Mouse (Mus musculus): Measurements from ENCODE around the gene Mogat2. TPM values are rescaled to one million over a fixed set of nuclear protein-coding genes. Genes with fewer than 3 reads are reported as not detected.
A peak's percentile ranks its signal among the peaks of the same experiment; 100 is the strongest.

The Mogat2 gene
- polyA plus RNA-seq, 1 experiment from 2014 or later: 1.3 TPM

- Histone ChIP-seq H3K4me2 (no peak overlapping the region), H3K4me1 (replicated peaks) (peaks cover 10% of the 10 kb centered on the region; the same call in 1 of the 2 replicates), H3K36me3 (no peaks in the 10 kb centered on the region), H3K27me3 (no peaks in the 10 kb centered on the region), H3K9ac (no peak overlapping the region), H3K4me3 (no peak overlapping the region), H3K27ac (replicated peaks) (no peak overlapping the region), H3K9me3 (no peaks in the 10 kb centered on the region)
- no peak for ATAC-seq (ENCODE audit: low FRiP score, low read depth)
These were observed 26.2 kb upstream of the Mogat2 start for GRCm38 (mm10) chr7:99264597-99264996.

GRCm38 (mm10) chr7:99263509-99263908, 25.1 kb upstream of the Mogat2 start:
- Histone ChIP-seq H3K27ac (replicated peaks) (no peak overlapping the region), H3K4me2 (no peak overlapping the region), H3K9ac (no peak overlapping the region), H3K9me3 (no peaks in the 10 kb centered on the region), H3K4me1 (replicated peaks) (peaks cover 6% of the 10 kb centered on the region; the same call in 1 of the 2 replicates), H3K4me3 (no peak overlapping the region), H3K27me3 (no peaks in the 10 kb centered on the region), H3K36me3 (no peaks in the 10 kb centered on the region)
- 71% methylated on average over 4 of the region's 4 CpGs for WGBS
- no peak for ATAC-seq (ENCODE audit: low FRiP score, low read depth)

DNA sequence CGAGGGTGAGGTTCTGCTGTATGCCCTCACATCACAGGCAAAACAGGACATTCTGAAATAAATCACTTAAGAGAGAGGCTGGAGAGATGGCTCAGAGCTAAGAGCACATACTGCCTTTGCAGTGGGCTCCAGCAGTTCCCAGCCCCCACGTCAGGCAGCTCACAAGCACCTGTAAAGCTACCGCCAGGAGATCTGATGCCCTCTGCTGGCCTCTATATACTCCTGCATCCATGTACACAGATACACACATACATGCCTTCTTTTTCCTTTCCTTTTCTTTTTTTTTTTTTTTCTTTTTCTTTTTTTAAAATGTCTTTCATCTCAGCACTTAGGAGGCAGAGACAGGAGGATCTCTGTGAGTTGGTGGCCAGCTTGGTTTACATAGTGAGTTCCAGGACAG, 23.5 kb upstream of the Mogat2 start:
- no peak for ATAC-seq (ENCODE audit: low FRiP score, low read depth)
- H3K27me3 ChIP-seq: no peaks in the 10 kb centered on the region
- no peaks in the 10 kb centered on the region for H3K36me3 ChIP-seq
- 56% methylated on average over 3 of the region's 3 CpGs for WGBS
- H3K4me1 ChIP-seq (replicated peaks): peaks cover 4% of the 10 kb centered on the region; the same call in 1 of the 2 replicates
- no peaks in the 10 kb centered on the region for H3K9me3 ChIP-seq
- H3K4me2 ChIP-seq: no peak overlapping the region
- no peak overlapping the region for H3K4me3 ChIP-seq
- no peak overlapping the region for H3K27ac ChIP-seq (replicated peaks)
- H3K9ac ChIP-seq: no peak overlapping the region

- H3K4me3 ChIP-seq: no peak overlapping the region
- H3K9ac ChIP-seq: no peak overlapping the region
- no peaks in the 10 kb centered on the region for H3K9me3 ChIP-seq
- no peaks in the 10 kb centered on the region for H3K36me3 ChIP-seq
- no peak overlapping the region for H3K4me2 ChIP-seq
- 90% methylated on average over 7 of the region's 7 CpGs for WGBS
- no peaks in the 10 kb centered on the region for H3K27me3 ChIP-seq
- no peaks in the 10 kb centered on the region for H3K4me1 ChIP-seq (replicated peaks)
- H3K27ac ChIP-seq (replicated peaks): no peak overlapping the region
- no peak for ATAC-seq (ENCODE audit: low FRiP score, low read depth)
These were observed 16.6 kb upstream of the Mogat2 start for GRCm38 (mm10) chr7:99255006-99255405.

DNA sequence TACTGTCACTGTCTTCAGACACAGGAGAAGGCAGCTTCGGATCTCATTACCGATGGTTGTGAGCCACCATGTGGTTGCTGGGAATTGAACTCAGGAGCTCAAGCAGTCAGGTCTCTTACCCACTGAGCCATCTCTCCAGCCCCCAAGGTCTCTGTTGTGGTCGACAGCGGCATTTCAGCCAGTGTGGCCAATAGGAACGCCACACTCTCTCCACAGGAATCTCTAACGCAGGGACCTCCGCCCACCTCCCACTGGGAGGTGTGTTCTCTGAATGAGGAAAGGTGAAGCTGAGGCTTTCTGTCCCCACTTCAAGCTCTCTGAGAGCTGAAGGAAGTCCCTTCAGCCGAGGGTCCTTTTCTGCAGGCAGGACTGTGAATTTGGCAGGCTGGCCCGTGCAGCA, 12.0 kb upstream of the Mogat2 start:
- Histone ChIP-seq H3K9ac (no peak overlapping the region), H3K9me3 (no peaks in the 10 kb centered on the region), H3K4me2 (no peak overlapping the region), H3K27ac (replicated peaks) (no peak overlapping the region), H3K27me3 (peaks cover 9% of the 10 kb centered on the region), H3K4me3 (no peak overlapping the region), H3K4me1 (replicated peaks) (peaks cover 8% of the 10 kb centered on the region), H3K36me3 (no peaks in the 10 kb centered on the region)
- ATAC-seq (ENCODE audit: low FRiP score, low read depth): no peak
- 42% methylated on average over 9 of the region's 9 CpGs for WGBS

GRCm38 (mm10) chr7:99249582-99249911, 11.1 kb upstream of the Mogat2 start:
- Histone ChIP-seq H3K27me3 (peaks cover 9% of the 10 kb centered on the region), H3K4me1 (replicated peaks) (peaks cover 8% of the 10 kb centered on the region), H3K4me3 (peak overlapping the region; percentile 44; the same call in 1 of the 2 replicates), H3K27ac (replicated peaks) (no peak overlapping the region), H3K4me2 (peak overlapping the region; percentile 79), H3K9me3 (no peaks in the 10 kb centered on the region), H3K36me3 (no peaks in the 10 kb centered on the region), H3K9ac (no peak overlapping the region)
- WGBS: 5% methylated on average over 10 of the region's 10 CpGs
- ATAC-seq (ENCODE audit: low FRiP score, low read depth): peak; percentile 79

- Histone ChIP-seq H3K36me3 (no peaks in the 10 kb centered on the region), H3K27me3 (peaks cover 9% of the 10 kb centered on the region), H3K4me2 (peak overlapping the region; percentile 79), H3K4me1 (replicated peaks) (peaks cover 8% of the 10 kb centered on the region), H3K4me3 (peak overlapping the region; percentile 44), H3K9me3 (no peaks in the 10 kb centered on the region), H3K9ac (peak overlapping the region; percentile 35; the same call in 1 of the 2 replicates), H3K27ac (replicated peaks) (no peak overlapping the region)
- 1% methylated on average over 36 of the region's 44 CpGs for WGBS
- ATAC-seq (ENCODE audit: low FRiP score, low read depth): peak; percentile 42; the same call in 1 of the 2 replicates
These were observed 10.6 kb upstream of the Mogat2 start for GRCm38 (mm10) chr7:99248906-99249581.

DNA sequence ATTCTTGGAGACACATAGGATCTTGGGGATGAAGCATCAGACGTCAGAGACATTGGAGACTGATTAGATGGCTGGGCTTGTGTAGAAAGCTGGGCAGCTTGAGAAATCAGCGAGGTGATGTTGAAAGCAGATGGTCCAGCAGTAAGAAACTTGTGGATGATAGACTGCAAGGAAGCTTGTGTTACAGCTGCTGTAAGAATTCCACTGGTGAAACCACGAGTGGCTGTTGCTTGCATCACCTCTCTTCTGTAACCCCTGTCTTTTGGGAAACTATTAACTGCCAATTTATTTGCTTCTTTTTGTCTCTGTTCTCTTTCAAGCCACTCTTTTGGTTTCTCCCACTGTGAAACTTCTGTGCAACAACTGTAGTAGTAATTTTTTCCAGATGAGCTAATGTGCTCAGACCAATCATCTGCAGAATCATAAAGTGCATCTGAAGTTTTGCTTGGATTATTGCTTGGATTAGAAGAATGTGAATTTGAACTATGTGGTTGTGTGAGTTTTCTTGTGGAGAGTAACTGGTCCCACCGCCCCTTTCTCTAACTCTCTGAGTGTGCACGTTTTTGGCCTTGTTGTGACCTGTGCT, 9.8 kb upstream of the Mogat2 start:
- no peak for ATAC-seq (ENCODE audit: low FRiP score, low read depth)
- peaks cover 9% of the 10 kb centered on the region for H3K27me3 ChIP-seq
- peak overlapping the region; percentile 79; the same call in 1 of the 2 replicates for H3K4me2 ChIP-seq
- H3K36me3 ChIP-seq: no peaks in the 10 kb centered on the region
- no peaks in the 10 kb centered on the region for H3K9me3 ChIP-seq
- WGBS: 45% methylated on average over 5 of the region's 5 CpGs
- H3K4me1 ChIP-seq (replicated peaks): peaks cover 8% of the 10 kb centered on the region
- no peak overlapping the region for H3K4me3 ChIP-seq
- no peak overlapping the region for H3K9ac ChIP-seq
- H3K27ac ChIP-seq (replicated peaks): no peak overlapping the region

- WGBS: 98% methylated on average over 11 of the region's 11 CpGs
- Histone ChIP-seq H3K9me3 (no peaks in the 10 kb centered on the region), H3K27ac (replicated peaks) (no peak overlapping the region), H3K4me1 (replicated peaks) (peaks cover 12% of the 10 kb centered on the region), H3K4me3 (no peak overlapping the region), H3K27me3 (peaks cover 2% of the 10 kb centered on the region; the same call in 1 of the 2 replicates), H3K36me3 (no peaks in the 10 kb centered on the region), H3K9ac (no peak overlapping the region), H3K4me2 (no peak overlapping the region)
- no peak for ATAC-seq (ENCODE audit: low FRiP score, low read depth)
These were observed 3.7 kb upstream of the Mogat2 start for GRCm38 (mm10) chr7:99242097-99242496.

DNA sequence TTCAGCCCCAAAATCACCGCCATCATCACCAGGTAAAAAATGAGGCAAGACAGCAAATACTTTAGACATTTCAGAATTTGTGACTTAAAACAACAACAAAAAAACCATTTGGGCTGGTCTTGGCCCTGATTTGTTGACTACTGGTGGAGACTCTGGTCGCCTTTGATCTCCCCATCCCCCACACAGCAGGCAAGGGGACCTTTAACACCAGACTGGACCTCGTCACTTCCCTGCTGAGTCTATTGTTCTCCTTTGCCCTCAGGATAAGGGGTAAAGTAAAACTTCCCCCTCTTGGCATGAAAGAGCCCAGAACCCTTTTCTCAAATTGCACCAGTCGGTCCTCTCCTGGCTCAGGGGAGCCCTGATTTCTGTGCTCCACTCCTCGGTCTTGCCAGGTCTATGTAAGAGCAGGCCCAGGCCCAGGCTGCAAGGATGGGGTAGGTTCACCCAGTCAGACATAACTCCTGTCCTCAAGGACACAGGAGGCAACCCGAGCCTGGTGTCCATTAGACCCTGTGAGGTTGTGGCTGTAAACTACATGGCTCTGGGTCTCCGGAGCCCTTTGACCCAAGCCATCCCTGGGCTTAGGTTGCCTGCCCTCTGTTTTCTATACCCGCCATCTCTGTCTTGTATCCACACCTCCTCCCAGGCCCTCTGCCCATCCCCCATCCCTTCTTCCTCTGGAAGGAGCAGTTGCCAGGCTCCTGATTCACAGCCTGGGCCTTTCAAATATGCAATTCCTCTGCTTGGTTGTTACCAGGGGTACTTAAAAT, 1.3 kb downstream of the Mogat2 start:
- WGBS: 22% methylated on average over 8 of the region's 8 CpGs

GRCm38 (mm10) chr7:99235657-99236056, 2.8 kb downstream of the Mogat2 start:
- Histone ChIP-seq H3K27ac (replicated peaks) (no peak overlapping the region), H3K9me3 (no peaks in the 10 kb centered on the region), H3K4me1 (replicated peaks) (peaks cover 13% of the 10 kb centered on the region), H3K27me3 (peaks cover 2% of the 10 kb centered on the region; the same call in 1 of the 2 replicates), H3K4me2 (no peak overlapping the region), H3K36me3 (no peaks in the 10 kb centered on the region), H3K4me3 (no peak overlapping the region), H3K9ac (no peak overlapping the region)
- no peak for ATAC-seq (ENCODE audit: low FRiP score, low read depth)
- 66% methylated on average over 2 of the region's 2 CpGs for WGBS

More for the DNA sequence above, 1.3 kb downstream of the Mogat2 start:
- Histone ChIP-seq H3K4me2 (no peak overlapping the region), H3K9me3 (no peaks in the 10 kb centered on the region), H3K4me1 (replicated peaks) (peaks cover 13% of the 10 kb centered on the region), H3K27ac (replicated peaks) (no peak overlapping the region), H3K9ac (no peak overlapping the region), H3K36me3 (no peaks in the 10 kb centered on the region), H3K4me3 (no peak overlapping the region), H3K27me3 (peaks cover 2% of the 10 kb centered on the region; the same call in 1 of the 2 replicates)
- ATAC-seq (ENCODE audit: low FRiP score, low read depth): no peak

DNA sequence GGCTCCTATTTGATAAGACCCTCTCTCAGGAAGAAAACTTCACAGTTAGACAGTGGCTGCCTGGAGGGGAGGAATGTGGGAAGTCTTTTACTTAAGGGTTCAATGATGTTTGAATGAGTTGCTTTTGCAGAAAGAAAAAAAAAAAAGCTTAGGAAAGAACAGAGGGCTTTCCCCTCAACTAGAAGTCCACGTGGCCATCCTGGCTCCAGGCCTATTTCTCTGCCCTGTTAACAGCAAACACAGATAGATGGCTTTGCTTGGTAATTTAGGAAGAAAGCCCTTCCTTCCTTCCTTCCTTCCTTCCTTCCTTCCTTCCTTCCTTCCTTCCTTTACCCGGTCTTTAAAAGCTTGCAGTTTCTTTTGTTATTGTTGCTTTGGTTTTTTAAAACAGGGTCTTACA, 3.5 kb downstream of the Mogat2 start:
- no peak overlapping the region for H3K4me3 ChIP-seq

More for the DNA sequence above, 3.5 kb downstream of the Mogat2 start:
- 44% methylated on average over 2 of the region's 2 CpGs for WGBS
- no peak overlapping the region for H3K9ac ChIP-seq
- H3K4me2 ChIP-seq: no peak overlapping the region
- no peaks in the 10 kb centered on the region for H3K36me3 ChIP-seq
- H3K27ac ChIP-seq (replicated peaks): no peak overlapping the region
- H3K27me3 ChIP-seq: peaks cover 2% of the 10 kb centered on the region; the same call in 1 of the 2 replicates
- peaks cover 13% of the 10 kb centered on the region for H3K4me1 ChIP-seq (replicated peaks)
- H3K9me3 ChIP-seq: no peaks in the 10 kb centered on the region
- ATAC-seq (ENCODE audit: low FRiP score, low read depth): no peak

Measured in hindbrain, embryonic 15.5 days (tissue).